Mouse (Mus musculus): ENCODE measurements around the gene C2cd4c. TPM values are rescaled to one million over a fixed set of nuclear protein-coding genes. Genes with fewer than 3 reads are reported as not detected.

The C2cd4c gene
- polyA plus RNA-seq, 1 experiment from 2014 or later: not detected

GRCm38 (mm10) chr10:79577376-79577775 is 36.4 kb downstream of the C2cd4c start:
- H3K9ac ChIP-seq: no peak overlapping the region
- H3K4me3 ChIP-seq (replicated peaks): no peak overlapping the region
- no peaks in the 10 kb centered on the region for H3K9me3 ChIP-seq (replicated peaks)
- no peak overlapping the region for H3K27ac ChIP-seq
- H3K4me2 ChIP-seq: no peak overlapping the region
- H3K4me1 ChIP-seq (replicated peaks): no peaks in the 10 kb centered on the region
- no peak for DNase-seq
- 55% methylated on average over 4 of the region's 4 CpGs for WGBS (ENCODE audit: insufficient replicate concordance)
- no peaks in the 10 kb centered on the region for H3K36me3 ChIP-seq
- H3K27me3 ChIP-seq: 0 out of 2 replicates have a peak, but pooled peaks cover 4% of the 10 kb centered on the region
- ATAC-seq (ENCODE audit: low read depth): no peak

GRCm38 (mm10) chr10:79575754-79576153 is 38.1 kb downstream of the C2cd4c start:
- Histone ChIP-seq H3K9ac (no peak overlapping the region), H3K9me3 (replicated peaks) (no peaks in the 10 kb centered on the region), H3K4me2 (no peak overlapping the region), H3K4me3 (replicated peaks) (no peak overlapping the region), H3K27ac (no peak overlapping the region), H3K4me1 (replicated peaks) (no peaks in the 10 kb centered on the region), H3K36me3 (no peaks in the 10 kb centered on the region), H3K27me3 (0 out of 2 replicates have a peak, but pooled peaks cover 4% of the 10 kb centered on the region)
- no peak for DNase-seq
- WGBS (ENCODE audit: insufficient replicate concordance): 58% methylated on average over 6 of the region's 6 CpGs
- ATAC-seq (ENCODE audit: low read depth): no peak

GRCm38 (mm10) chr10:79574796-79575195 is 39.0 kb downstream of the C2cd4c start:
- H3K4me1 ChIP-seq (replicated peaks): no peaks in the 10 kb centered on the region
- DNase-seq (no peak), ATAC-seq (ENCODE audit: low read depth) (no peak)
- no peak overlapping the region for H3K4me3 ChIP-seq (replicated peaks)
- no peaks in the 10 kb centered on the region for H3K36me3 ChIP-seq
- no peak overlapping the region for H3K27ac ChIP-seq
- 65% methylated on average over 6 of the region's 6 CpGs for WGBS (ENCODE audit: insufficient replicate concordance)
- H3K9ac ChIP-seq: no peak overlapping the region
- H3K27me3 ChIP-seq: no peaks in the 10 kb centered on the region
- H3K4me2 ChIP-seq: no peak overlapping the region
- H3K9me3 ChIP-seq (replicated peaks): no peaks in the 10 kb centered on the region

GRCm38 (mm10) chr10:79574350-79574749 is 39.5 kb downstream of the C2cd4c start:
- ATAC-seq (ENCODE audit: low read depth): no peak
- no peaks in the 10 kb centered on the region for H3K27me3 ChIP-seq
- WGBS (ENCODE audit: insufficient replicate concordance): 63% methylated on average over 8 of the region's 8 CpGs

GRCm38 (mm10) chr10:79573611-79574010 is 40.2 kb downstream of the C2cd4c start:
- H3K9me3 ChIP-seq (replicated peaks): no peaks in the 10 kb centered on the region
- H3K27ac ChIP-seq: no peak overlapping the region
- H3K4me3 ChIP-seq (replicated peaks): no peak overlapping the region
- no peak for DNase-seq
- no peak overlapping the region for H3K4me2 ChIP-seq
- H3K36me3 ChIP-seq: no peaks in the 10 kb centered on the region
- H3K9ac ChIP-seq: no peak overlapping the region
- no peak for ATAC-seq (ENCODE audit: low read depth)
- WGBS (ENCODE audit: insufficient replicate concordance): 75% methylated on average over 6 of the region's 6 CpGs
- H3K4me1 ChIP-seq (replicated peaks): no peaks in the 10 kb centered on the region
- H3K27me3 ChIP-seq: no peaks in the 10 kb centered on the region

More at GRCm38 (mm10) chr10:79574350-79574749, 39.5 kb downstream of the C2cd4c start:
- Histone ChIP-seq H3K4me3 (replicated peaks) (no peak overlapping the region), H3K4me1 (replicated peaks) (no peaks in the 10 kb centered on the region), H3K27ac (no peak overlapping the region), H3K9me3 (replicated peaks) (no peaks in the 10 kb centered on the region), H3K9ac (no peak overlapping the region), H3K4me2 (no peak overlapping the region), H3K36me3 (no peaks in the 10 kb centered on the region)
- DNase-seq: no peak

- Histone ChIP-seq H3K4me1 (replicated peaks) (no peaks in the 10 kb centered on the region), H3K27me3 (no peaks in the 10 kb centered on the region), H3K4me2 (no peak overlapping the region), H3K9ac (no peak overlapping the region), H3K4me3 (replicated peaks) (no peak overlapping the region), H3K9me3 (replicated peaks) (no peaks in the 10 kb centered on the region), H3K36me3 (no peaks in the 10 kb centered on the region), H3K27ac (no peak overlapping the region)
- no peak for ATAC-seq (ENCODE audit: low read depth)
- WGBS (ENCODE audit: insufficient replicate concordance): 69% methylated on average over 2 of the region's 2 CpGs
- DNase-seq: no peak
Observed at GRCm38 (mm10) chr10:79571314-79571713, 42.5 kb downstream of the C2cd4c start.

GRCm38 (mm10) chr10:79569921-79570320 is 43.9 kb downstream of the C2cd4c start:
- Histone ChIP-seq H3K4me3 (replicated peaks) (no peak overlapping the region), H3K27me3 (no peaks in the 10 kb centered on the region), H3K9me3 (replicated peaks) (no peaks in the 10 kb centered on the region), H3K27ac (no peak overlapping the region), H3K36me3 (no peaks in the 10 kb centered on the region), H3K4me2 (no peak overlapping the region), H3K4me1 (replicated peaks) (no peaks in the 10 kb centered on the region), H3K9ac (no peak overlapping the region)
- 77% methylated on average over 5 of the region's 5 CpGs for WGBS (ENCODE audit: insufficient replicate concordance)
- DNase-seq (no peak), ATAC-seq (ENCODE audit: low read depth) (no peak)

GRCm38 (mm10) chr10:79559716-79560115 is 54.1 kb downstream of the C2cd4c start:
- H3K4me2 ChIP-seq: no peak overlapping the region
- ATAC-seq (ENCODE audit: low read depth) (no peak), DNase-seq (no peak)
- H3K9ac ChIP-seq: no peak overlapping the region
- H3K36me3 ChIP-seq: no peaks in the 10 kb centered on the region
- H3K27ac ChIP-seq: no peak overlapping the region
- WGBS (ENCODE audit: insufficient replicate concordance): 65% methylated on average over 2 of the region's 2 CpGs
- H3K9me3 ChIP-seq (replicated peaks): no peaks in the 10 kb centered on the region
- H3K27me3 ChIP-seq: no peaks in the 10 kb centered on the region
- no peak overlapping the region for H3K4me3 ChIP-seq (replicated peaks)
- peaks cover 6% of the 10 kb centered on the region for H3K4me1 ChIP-seq (replicated peaks)

- Histone ChIP-seq H3K9me3 (replicated peaks) (no peaks in the 10 kb centered on the region), H3K36me3 (no peaks in the 10 kb centered on the region), H3K27ac (no peak overlapping the region), H3K9ac (no peak overlapping the region), H3K27me3 (no peaks in the 10 kb centered on the region), H3K4me3 (replicated peaks) (no peak overlapping the region), H3K4me2 (no peak overlapping the region), H3K4me1 (replicated peaks) (peaks cover 25% of the 10 kb centered on the region)
- WGBS (ENCODE audit: insufficient replicate concordance): 74% methylated on average over 5 of the region's 5 CpGs
- ATAC-seq (ENCODE audit: low read depth) (no peak), DNase-seq (no peak)
Observed at GRCm38 (mm10) chr10:79557496-79557895, 56.3 kb downstream of the C2cd4c start.

GRCm38 (mm10) chr10:79556951-79557350 is 56.9 kb downstream of the C2cd4c start:
- DNase-seq (no peak), ATAC-seq (ENCODE audit: low read depth) (no peak)
- no peak overlapping the region for H3K9ac ChIP-seq
- H3K27me3 ChIP-seq: no peaks in the 10 kb centered on the region
- WGBS (ENCODE audit: insufficient replicate concordance): 72% methylated on average over 5 of the region's 5 CpGs
- no peaks in the 10 kb centered on the region for H3K9me3 ChIP-seq (replicated peaks)
- no peaks in the 10 kb centered on the region for H3K36me3 ChIP-seq
- no peak overlapping the region for H3K27ac ChIP-seq
- no peak overlapping the region for H3K4me2 ChIP-seq
- H3K4me3 ChIP-seq (replicated peaks): no peak overlapping the region
- peaks cover 29% of the 10 kb centered on the region for H3K4me1 ChIP-seq (replicated peaks)
